Mouse (Mus musculus) heart, adult 11 months (tissue): ENCODE measurements around the gene Stx7.

ENCODE experiments used
- DNase-seq: peaks from one replicate; pipeline ENCODE4 v3.0.0; 2022

Gene Stx7

DNA sequence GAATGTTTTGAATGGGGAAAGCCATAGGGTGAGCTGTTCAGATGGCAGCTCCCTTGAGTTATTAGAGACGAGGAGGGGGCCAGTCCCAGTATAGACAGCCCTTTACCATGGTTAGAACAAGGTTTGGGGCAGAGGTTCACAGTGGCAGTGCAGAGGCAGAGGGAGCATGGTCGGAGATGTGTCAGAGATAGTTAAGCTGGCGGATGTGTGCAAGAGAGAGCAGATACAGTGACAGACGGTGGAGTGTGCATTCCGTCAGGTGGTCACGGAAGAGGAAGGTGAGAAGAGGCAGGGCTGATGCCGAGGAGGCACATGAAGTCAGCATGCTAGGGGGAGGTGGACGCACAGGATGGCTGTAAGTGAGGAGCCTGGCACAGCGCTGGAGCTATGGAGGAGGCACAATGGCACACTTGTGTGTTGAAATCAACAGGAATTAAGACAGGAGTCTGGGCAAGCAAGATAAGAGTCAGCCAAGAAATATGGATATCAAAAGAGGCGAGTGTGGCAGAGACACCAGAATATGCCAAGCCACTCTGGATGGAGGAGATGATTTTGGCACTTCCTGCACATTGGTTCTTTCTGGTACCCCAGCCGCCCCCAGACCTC lies 19.0 kb downstream of the Stx7 start:
- DNase-seq, result peak; percentile 82

- DNase-seq, result peak; percentile 72
Measured at GRCm38 (mm10) chr10:24168854-24169253, 19.8 kb downstream of the Stx7 start.

GRCm38 (mm10) chr10:24171906-24172459 lies 22.9 kb downstream of the Stx7 start:
- peak; percentile 53 for DNase-seq

DNA sequence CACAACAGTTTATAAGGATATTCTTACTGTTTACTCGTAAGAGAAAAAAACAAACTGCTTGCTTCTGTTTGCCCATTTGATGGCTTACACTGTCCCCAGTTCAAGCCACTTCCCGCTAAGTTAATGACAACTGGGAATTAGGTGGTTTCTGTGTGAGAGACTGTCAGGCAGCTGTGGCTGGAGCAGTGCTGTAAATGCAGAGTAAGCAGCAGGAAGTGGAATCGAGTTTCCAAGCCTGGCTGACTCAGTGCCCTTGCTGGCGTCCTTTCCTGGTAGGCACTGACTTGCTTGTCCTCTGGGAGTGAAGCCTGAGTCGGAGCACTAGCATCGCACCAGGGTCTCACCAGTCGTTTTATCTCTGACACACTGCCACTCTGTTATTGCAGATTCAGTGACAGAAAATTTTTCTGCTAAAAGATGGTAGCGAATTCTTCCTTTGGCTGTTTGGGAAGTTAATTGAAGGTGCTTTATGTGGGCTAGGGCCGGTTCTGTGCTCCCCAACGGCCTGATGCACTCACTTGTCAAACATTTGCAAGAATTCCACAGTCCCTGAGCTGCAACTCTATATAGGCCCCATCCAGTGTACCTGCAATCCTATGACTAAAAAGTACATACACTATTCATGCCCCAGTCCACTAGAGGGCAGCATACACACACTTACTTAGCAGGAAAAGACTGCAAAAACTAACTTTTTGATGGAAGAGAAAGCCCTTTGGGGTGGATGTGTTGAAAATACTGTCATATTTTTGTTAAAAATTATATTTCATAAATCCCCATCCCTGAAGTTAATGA lies 24.3 kb downstream of the Stx7 start:
- peak; percentile 90 for DNase-seq

GRCm38 (mm10) chr10:24190392-24190791 lies 41.3 kb downstream of the Stx7 start:
- DNase-seq, result peak; percentile 82

GRCm38 (mm10) chr10:24191977-24192376 lies 42.9 kb downstream of the Stx7 start:
- peak; percentile 15 for DNase-seq

GRCm38 (mm10) chr10:24199303-24199702 lies 50.2 kb downstream of the Stx7 start:
- DNase-seq, result peak; percentile 35

GRCm38 (mm10) chr10:24200099-24200498 lies 51.0 kb downstream of the Stx7 start:
- peak; percentile 71 for DNase-seq

DNA sequence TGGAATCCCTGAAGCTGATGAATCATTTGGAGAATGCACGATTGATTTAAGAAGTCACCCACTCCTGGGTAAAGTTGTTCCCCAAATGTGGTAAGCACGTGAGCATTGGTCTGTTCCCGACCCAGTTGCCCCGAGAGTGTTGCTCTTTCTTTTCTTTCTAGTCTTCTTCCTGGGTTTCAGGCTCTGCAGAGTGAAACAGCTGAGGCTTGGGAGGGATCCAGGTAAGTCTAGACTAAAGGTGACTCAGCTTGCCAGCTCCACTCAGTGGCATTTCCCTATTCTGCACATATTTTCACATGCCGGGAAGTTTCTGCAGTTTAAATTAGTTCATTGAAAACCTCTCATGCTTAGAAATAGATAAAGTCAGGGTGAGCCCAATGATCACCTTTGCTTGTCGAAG lies 61.0 kb downstream of the Stx7 start:
- DNase-seq, result peak; percentile 75

- DNase-seq, result peak; percentile 67
Measured at GRCm38 (mm10) chr10:24213297-24213696, 64.2 kb downstream of the Stx7 start.

DNA sequence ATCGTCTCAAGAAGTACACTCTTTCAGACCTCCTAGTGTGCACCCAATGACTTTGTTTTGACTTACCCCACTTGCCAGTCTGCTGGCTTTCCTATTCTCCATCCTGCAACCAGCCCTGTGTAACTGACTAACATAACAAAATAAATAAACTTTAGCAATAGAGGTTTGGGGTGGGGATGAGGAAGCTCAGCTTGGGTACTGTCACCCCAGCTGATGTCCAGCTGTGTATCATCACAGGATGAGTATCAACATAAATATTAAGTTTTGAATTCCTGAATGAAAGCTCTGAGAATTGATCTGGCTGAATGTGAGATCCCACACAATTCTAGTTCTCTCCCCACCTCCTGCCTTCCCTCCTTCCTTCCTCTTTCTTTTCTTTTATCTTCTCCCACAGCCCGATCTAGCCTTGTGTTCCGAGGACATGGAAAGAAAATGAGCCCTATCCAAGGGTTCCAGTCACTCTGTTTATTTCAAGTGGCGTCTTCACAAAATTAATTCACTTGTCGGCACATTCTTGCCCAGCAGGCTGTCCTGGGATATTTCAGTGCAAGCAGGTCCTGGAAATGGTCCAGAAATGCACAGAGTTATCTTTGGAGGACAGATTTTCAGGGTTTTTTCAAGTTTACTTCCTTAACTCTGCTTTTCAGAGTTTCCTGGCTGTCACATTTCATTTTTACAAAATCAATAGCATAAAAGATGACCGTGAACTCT lies 68.6 kb downstream of the Stx7 start:
- no peak for DNase-seq

GRCm38 (mm10) chr10:24220931-24221330 lies 71.8 kb downstream of the Stx7 start:
- DNase-seq, result no peak

DNA sequence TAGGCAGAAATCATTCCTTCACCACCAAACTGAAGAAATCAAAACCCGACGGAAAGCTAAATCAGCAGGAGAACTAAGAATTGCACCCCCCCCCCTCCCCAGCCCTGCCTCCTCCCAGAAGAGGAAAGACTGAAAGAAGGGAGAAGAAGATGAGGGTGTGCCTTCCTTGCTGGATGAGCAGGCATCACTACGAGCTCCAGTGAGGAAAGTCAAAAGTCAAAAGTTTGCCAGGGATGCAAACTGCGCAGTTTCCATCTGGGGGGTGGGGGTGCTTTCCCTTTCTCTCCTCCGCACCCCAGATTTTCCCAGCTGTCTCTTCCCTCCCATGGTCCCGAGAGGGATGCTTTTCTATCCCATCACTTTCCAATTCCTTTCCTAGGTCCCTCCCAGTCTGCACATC lies 73.8 kb downstream of the Stx7 start:
- DNase-seq, result no peak

- DNase-seq, result peak; percentile 91
Measured at GRCm38 (mm10) chr10:24223449-24224143, 74.5 kb downstream of the Stx7 start, which contains the start of gene Moxd1. Moxd1 (plus strand) TSS chr10:24223517.

DNA sequence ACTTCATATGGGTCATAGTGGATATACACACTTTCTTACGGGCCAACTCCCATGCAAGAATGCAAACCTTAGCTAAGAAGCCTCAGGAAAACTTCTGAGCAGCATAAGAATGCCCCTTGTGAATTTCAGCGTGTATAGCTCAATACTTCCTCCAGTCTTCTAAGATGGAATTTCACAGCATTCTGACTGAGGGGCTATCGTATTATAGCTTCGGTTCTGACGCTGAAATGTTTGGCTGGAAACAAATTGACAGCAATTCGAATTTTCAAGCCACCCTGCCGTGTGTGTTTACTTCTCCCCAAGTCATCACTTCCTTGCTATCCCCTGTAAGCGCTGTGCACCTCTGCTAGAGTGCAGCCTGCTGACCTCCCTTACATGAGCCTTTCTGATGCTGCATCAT lies 75.5 kb downstream of the Stx7 start:
- DNase-seq, result no peak

DNA sequence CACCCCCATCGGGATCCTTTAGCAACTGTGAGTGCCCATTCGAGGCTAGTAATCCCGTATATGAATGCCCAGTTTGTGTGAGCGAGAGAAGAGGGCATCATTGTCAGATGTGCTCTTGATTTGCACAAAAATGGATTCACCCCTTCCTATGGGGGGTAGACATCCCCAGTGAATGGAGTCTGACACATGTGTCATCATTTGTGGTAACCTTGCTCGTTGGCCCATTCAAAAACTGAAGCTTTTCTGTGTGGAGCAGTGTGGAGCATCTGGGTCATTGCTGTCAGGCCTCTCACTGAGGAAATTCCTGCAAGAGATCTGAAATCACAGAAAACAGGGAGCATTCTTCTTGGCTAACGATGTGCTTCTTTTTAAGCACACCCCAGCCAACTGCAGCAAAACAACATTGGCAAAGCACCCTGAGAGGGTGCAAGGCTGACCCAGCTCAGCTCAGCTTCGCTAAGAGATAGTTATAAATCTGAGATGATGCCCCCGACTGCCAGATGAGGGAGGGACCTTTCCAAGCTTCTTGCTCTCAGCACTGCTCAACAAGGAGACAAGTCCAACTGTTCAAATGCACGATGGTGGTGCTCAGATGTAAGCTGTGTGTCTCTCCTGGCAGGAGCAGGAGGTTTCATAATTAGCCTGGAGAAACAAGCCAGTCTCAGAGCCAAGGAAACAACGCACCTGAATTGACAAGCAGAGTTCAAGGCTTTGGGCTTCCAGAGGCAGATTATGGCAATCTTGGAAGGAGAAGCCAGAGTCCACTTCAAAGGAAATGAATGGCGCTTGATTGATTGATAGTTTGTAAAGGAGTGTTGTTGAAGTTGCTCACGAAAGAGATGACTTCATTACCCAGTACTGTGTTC lies 79.4 kb downstream of the Stx7 start:
- DNase-seq, result no peak

DNA sequence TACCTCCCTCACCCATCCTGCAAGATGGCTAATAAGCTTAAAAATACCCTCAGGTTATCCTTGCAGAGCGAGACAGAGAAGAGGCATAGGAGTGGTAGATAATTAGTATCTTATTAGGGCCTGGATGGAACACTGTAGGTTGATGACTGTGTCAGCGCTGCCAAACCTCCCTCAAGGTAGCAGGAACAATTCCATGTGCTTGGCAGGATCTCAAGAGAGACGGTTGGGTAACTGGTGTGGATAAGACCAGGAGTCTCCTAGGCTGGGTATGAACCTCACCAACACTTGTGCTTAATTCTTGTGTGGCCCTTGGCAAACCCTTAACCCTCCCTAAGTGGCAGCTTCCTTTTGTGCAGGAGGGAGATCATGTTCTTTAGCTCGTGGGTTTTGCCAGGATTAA lies 83.2 kb downstream of the Stx7 start:
- no peak for DNase-seq

DNA sequence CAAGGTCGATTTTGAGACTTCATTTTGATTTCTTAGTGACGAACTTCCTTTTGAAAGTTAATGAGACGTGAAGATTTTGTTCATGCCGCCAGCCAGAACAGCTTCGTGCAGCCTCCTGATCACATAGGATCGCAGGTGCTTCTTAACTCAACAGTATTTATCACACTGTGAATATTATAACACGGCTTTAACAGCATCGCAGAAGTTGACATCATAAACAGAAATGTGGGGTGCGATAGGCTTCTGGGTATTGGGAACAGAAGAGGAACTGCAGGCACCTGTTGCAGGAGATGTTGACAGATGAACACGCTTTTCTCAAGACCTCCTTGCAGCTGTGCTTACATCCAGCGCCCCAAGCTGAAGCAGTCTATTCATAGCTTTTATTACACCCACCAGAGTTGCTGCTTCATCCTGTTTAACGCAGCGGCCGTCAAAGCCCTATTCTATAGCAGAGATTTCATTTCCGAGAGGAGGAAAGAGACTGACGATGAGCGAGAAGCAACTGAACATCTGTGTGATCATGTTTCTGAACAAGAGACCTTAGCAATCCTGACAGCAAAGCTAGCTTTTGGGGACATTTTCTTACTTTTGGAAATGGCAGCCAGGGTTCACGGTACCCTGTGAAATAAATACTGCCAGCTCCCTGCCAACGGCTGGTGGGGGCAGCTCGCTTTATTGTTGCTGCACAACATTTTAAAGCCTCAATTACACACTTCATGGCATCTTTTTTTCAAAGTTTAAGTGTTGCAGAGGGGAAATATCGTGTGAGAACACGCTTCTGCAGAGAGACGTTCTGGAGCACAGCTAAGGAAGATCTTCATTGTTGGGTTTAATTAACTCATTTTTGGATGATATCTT lies 86.6 kb downstream of the Stx7 start:
- no peak for DNase-seq
